Mouse (Mus musculus) Patski (cell line): ENCODE results near the gene Chrnb1. TPM values are rescaled to one million over a fixed set of nuclear protein-coding genes. Genes with fewer than 3 reads are reported as not detected.

Experiments used
- ATAC-seq: fragments of 100-300 bp; one replicate; pipeline ENCODE4 v1.8.0; 2021
- CTCF ChIA-PET: fragments of 350-600 bp; sonication (Branson Sonifier 250); formaldehyde crosslinking; loops from one replicate; lab custom pipeline; 2022; ENCODE audit warnings: inconsistent platforms; lab: Charles Lee
- POLR2A ChIA-PET: fragments of 350-600 bp; sonication (Branson Sonifier 250); formaldehyde crosslinking; loops from one replicate; lab custom pipeline; 2022; ENCODE audit warnings: antibody characterized with exemption, inconsistent platforms; lab: Charles Lee
- DNase-seq: peaks from one replicate; pipeline ENCODE4 v3.0.0-alpha.2; 2011; ENCODE audit warnings: low read depth, low spot score
- H3K27me3 ChIP-seq: fragments of 371-371 bp; one replicate; pipeline ENCODE4 v1.5.1; 2021
- CTCF ChIP-seq: fragments of 100-300 bp; IDR thresholded peaks from one replicate; pipeline ENCODE4 v1.5.1; 2021
- in situ Hi-C: fragments of 300-500 bp; cut with MboI; formaldehyde crosslinking; loops from 3 replicates; pipeline ENCODE4 v1.11.1; 2018; ENCODE audit warnings: low pct_unique_long_range_greater_than_20kb, mixed read lengths
- polyA plus RNA-seq: library from polyadenylated mRNA; unstranded; gene quantifications from one replicate; pipeline ENCODE4 v1.2.3, GENCODE M21; 2021

Gene Chrnb1
- polyA plus RNA-seq, 1 experiment from 2014 or later = 27.7 TPM

- DNase-seq (no peak), ATAC-seq (no peak)
- ChIA-PET CTCF (interaction anchor here (1.4 kb wide), 1 partner anchor 13 kb away, joined by 3 read pairs; no protein-coding TSS in a partner anchor), POLR2A (interaction anchor here (0.5 to 1.0 kb wide), 2 partner anchors 19 to 80 kb away, joined by 3 read pairs; no protein-coding TSS in a partner anchor)
- no peak for TF ChIP-seq CTCF
- in situ Hi-C loops = no loop called here
- H3K27me3 ChIP-seq = no peaks in the 10 kb centered on the region
These were observed 33.1 kb upstream of the Chrnb1 start for GRCm38 (mm10) chr11:69828832-69829231.

GRCm38 (mm10) chr11:69823456-69823855, 27.7 kb upstream of the Chrnb1 start:
- H3K27me3 ChIP-seq = peaks cover 2% of the 10 kb centered on the region
- DNase-seq (no peak), ATAC-seq (no peak)
- TF ChIP-seq CTCF = no peak
- in situ Hi-C loops = no loop called here
- POLR2A ChIA-PET = no interaction called here
- CTCF ChIA-PET = no interaction called here

- CTCF ChIA-PET = no interaction called here
- no peak for TF ChIP-seq CTCF
- DNase-seq = no peak
- POLR2A ChIA-PET = no interaction called here
- ATAC-seq = no peak
- in situ Hi-C loops = no loop called here
- H3K27me3 ChIP-seq = peaks cover 2% of the 10 kb centered on the region
These were observed 26.3 kb upstream of the Chrnb1 start, which contains the start of gene Spem1 for GRCm38 (mm10) chr11:69822080-69822479. Gene Spem1, minus strand, starts transcription at chr11:69822180.

GRCm38 (mm10) chr11:69818871-69819270, 23.1 kb upstream of the Chrnb1 start:
- no peak for DNase-seq
- H3K27me3 ChIP-seq = peaks cover 2% of the 10 kb centered on the region
- ChIA-PET CTCF (no interaction called here), POLR2A (no interaction called here)
- in situ Hi-C loops = no loop called here
- no peak for ATAC-seq
- TF ChIP-seq CTCF = no peak

- ChIA-PET POLR2A (no interaction called here), CTCF (no interaction called here)
- no peak for DNase-seq
- TF ChIP-seq CTCF = no peak
- in situ Hi-C loops = no loop called here
- no peak for ATAC-seq
- H3K27me3 ChIP-seq = peaks cover 2% of the 10 kb centered on the region
These were observed 22.6 kb upstream of the Chrnb1 start, which contains the start of gene Spem2 for GRCm38 (mm10) chr11:69818365-69818764. Gene Spem2, minus strand, starts transcription at chr11:69818465.

GRCm38 (mm10) chr11:69816520-69816919, 20.8 kb upstream of the Chrnb1 start:
- CTCF ChIA-PET = interaction anchor here (0.8 kb wide), 1 partner anchor 18 kb away, joined by 3 read pairs; no protein-coding TSS in a partner anchor

GRCm38 (mm10) chr11:69815155-69815554, 19.4 kb upstream of the Chrnb1 start, which contains the start of gene Gm39566:
Gene Gm39566, minus strand, starts transcription at chr11:69815298.
- ATAC-seq (no peak), DNase-seq (no peak)
- in situ Hi-C loops = no loop called here
- POLR2A ChIA-PET = no interaction called here
- CTCF ChIA-PET = interaction anchor here (1.4 kb wide), 1 partner anchor 9 kb away, joined by 3 read pairs; the partner anchor contains the start of gene Tmem102
- TF ChIP-seq CTCF = no peak
- H3K27me3 ChIP-seq = peaks cover 12% of the 10 kb centered on the region

More at GRCm38 (mm10) chr11:69816520-69816919, 20.8 kb upstream of the Chrnb1 start:
- DNase-seq (no peak), ATAC-seq (no peak)
- in situ Hi-C loops = no loop called here
- TF ChIP-seq CTCF = no peak
- POLR2A ChIA-PET = no interaction called here
- H3K27me3 ChIP-seq = peaks cover 2% of the 10 kb centered on the region

- in situ Hi-C loops = no loop called here
- DNase-seq (no peak), ATAC-seq (no peak)
- POLR2A ChIA-PET = interaction anchor here (1.0 kb wide), 1 partner anchor 19 kb away, joined by 3 read pairs; no protein-coding TSS in a partner anchor
- TF ChIP-seq CTCF = no peak
- CTCF ChIA-PET = interaction anchor here (0.7 to 1.2 kb wide), 3 partner anchors 11 to 16 kb away, joined by 3 read pairs; no protein-coding TSS in a partner anchor
- H3K27me3 ChIP-seq = peaks cover 10% of the 10 kb centered on the region
These were observed 14.5 kb upstream of the Chrnb1 start for GRCm38 (mm10) chr11:69810280-69810679.

- ATAC-seq (no peak), DNase-seq (no peak)
- ChIA-PET POLR2A (no interaction called here), CTCF (interaction anchor here (1.0 kb wide), 1 partner anchor 11 kb away, joined by 3 read pairs; no protein-coding TSS in a partner anchor)
- peaks cover 10% of the 10 kb centered on the region for H3K27me3 ChIP-seq
- in situ Hi-C loops = loop anchor here (5.0 kb wide), 1 partner anchor 70 kb away; the partner anchor contains the start of gene Tmem95
- TF ChIP-seq CTCF = no peak
These were observed 11.9 kb upstream of the Chrnb1 start for GRCm38 (mm10) chr11:69807641-69808040.

GRCm38 (mm10) chr11:69806378-69806777, 10.6 kb upstream of the Chrnb1 start:
- ChIA-PET POLR2A (no interaction called here), CTCF (interaction anchor here (0.9 to 1.4 kb wide), 7 partner anchors 8 to 59 kb away, joined by 3 read pairs; partner anchors contain the start of genes Chrnb1 and Gm39566)
- peaks cover 15% of the 10 kb centered on the region for H3K27me3 ChIP-seq
- ATAC-seq (no peak), DNase-seq (no peak)
- in situ Hi-C loops = loop anchor here (5.0 kb wide), 1 partner anchor 71 kb away; the partner anchor contains the start of gene Tmem95
- TF ChIP-seq CTCF = no peak
